ENCODE assay signal across 8 mouse cellular contexts in genomic region chr11:97777129-97777529, GRCm38 (mm10). TPM values are rescaled to one million over a fixed set of nuclear protein-coding genes. Genes with fewer than 3 reads are reported as not detected.
A peak's percentile ranks its signal among the peaks of the same experiment; 100 is the strongest.
DNase-seq lines count a peak whose midpoint lies in the region; ATAC-seq lines count a peak whose summit lies in the region.

No protein-coding gene starts in this region.

- no peak overlapping the region for H3K27ac ChIP-seq in forebrain, embryonic 14.5 days (ENCODE audit: low read depth, low read length)
- no peak overlapping the region for H3K27ac ChIP-seq in forebrain, embryonic 15.5 days (replicated peaks)
- no peak overlapping the region for H3K27ac ChIP-seq in limb, embryonic 11.5 days (replicated peaks; ENCODE audit: low read depth, low read length)

- peaks cover 63% of the 10 kb centered on the region for H3K36me3 ChIP-seq in forebrain, embryonic 14.5 days (ENCODE audit: control insufficient read depth, insufficient read depth, low read length)
- peaks cover 52% of the 10 kb centered on the region for H3K36me3 ChIP-seq in forebrain, embryonic 15.5 days
- peaks cover 38% of the 10 kb centered on the region for H3K36me3 ChIP-seq in limb, embryonic 11.5 days (ENCODE audit: control insufficient read depth, insufficient read depth, low read length)

- no peaks in the 10 kb centered on the region for H3K9me3 ChIP-seq in forebrain, embryonic 14.5 days (replicated peaks; ENCODE audit: control insufficient read depth, low read length)
- no peaks in the 10 kb centered on the region for H3K9me3 ChIP-seq in forebrain, embryonic 15.5 days
- no peaks in the 10 kb centered on the region for H3K9me3 ChIP-seq in limb, embryonic 11.5 days (ENCODE audit: control insufficient read depth, low read length)

- peaks cover 10% of the 10 kb centered on the region for H3K4me1 ChIP-seq in forebrain, embryonic 14.5 days (ENCODE audit: control insufficient read depth, insufficient read depth, low read length)
- peaks cover 23% of the 10 kb centered on the region for H3K4me1 ChIP-seq in forebrain, embryonic 15.5 days
- H3K4me1 ChIP-seq in limb, embryonic 11.5 days (ENCODE audit: control insufficient read depth, insufficient read depth, low read length) = peaks cover 11% of the 10 kb centered on the region; the same call in 1 of the 2 replicates

- ATAC-seq in forebrain, embryonic 14.5 days = no peak
- no peak for ATAC-seq in forebrain, embryonic 15.5 days (replicated peaks)
- peak; percentile 20; the same call in 1 of the 2 replicates for ATAC-seq in limb, embryonic 11.5 days (ENCODE audit: insufficient number of reproducible peaks, low FRiP score, low TSS enrichment, low read depth)

- no peak overlapping the region for H3K9ac ChIP-seq in forebrain, embryonic 14.5 days (ENCODE audit: low read length)
- no peak overlapping the region for H3K9ac ChIP-seq in forebrain, embryonic 15.5 days (replicated peaks)
- no peak overlapping the region for H3K9ac ChIP-seq in limb, embryonic 11.5 days (ENCODE audit: low read length)

- DNase-seq in forebrain, embryonic 14.5 days (ENCODE audit: low spot score) = peak; percentile 52
- peak; percentile 82 for DNase-seq in 3T3-L1 (ENCODE audit: low read depth, low spot score)
- DNase-seq in brain, adult 2 months (ENCODE audit: low read depth, low spot score) = peak; percentile 49
- DNase-seq in limb, embryonic 11.5 days (ENCODE audit: low spot score) = peak; percentile 40
- DNase-seq in frontal cortex, postnatal 14 days (ENCODE audit: low spot score in 2 of 2) = no peak
- no peak for DNase-seq in frontal cortex, postnatal 10 days (ENCODE audit: low spot score in 2 of 2)
- DNase-seq in right cerebral cortex, adult 2 months (ENCODE audit: low spot score in 2 of 2) = no peak

- 42% methylated on average over 2 of the region's 2 CpGs for WGBS in forebrain, embryonic 14.5 days
- 50% methylated on average over 2 of the region's 2 CpGs for WGBS in forebrain, embryonic 15.5 days
- 39% methylated on average over 2 of the region's 2 CpGs for WGBS in limb, embryonic 11.5 days

- no peak overlapping the region for H3K4me2 ChIP-seq in forebrain, embryonic 14.5 days (ENCODE audit: low read length)
- H3K4me2 ChIP-seq in forebrain, embryonic 15.5 days (replicated peaks) = no peak overlapping the region
- no peak overlapping the region for H3K4me2 ChIP-seq in limb, embryonic 11.5 days (ENCODE audit: low read depth, severe bottlenecking)

- H3K27me3 ChIP-seq in forebrain, embryonic 14.5 days (replicated peaks; ENCODE audit: control insufficient read depth, insufficient read depth, low read length) = no peaks in the 10 kb centered on the region
- no peaks in the 10 kb centered on the region for H3K27me3 ChIP-seq in forebrain, embryonic 15.5 days
- no peaks in the 10 kb centered on the region for H3K27me3 ChIP-seq in limb, embryonic 11.5 days (ENCODE audit: control insufficient read depth, insufficient read depth, low read length)

- H3K4me3 ChIP-seq in forebrain, embryonic 14.5 days (ENCODE audit: low read depth, low read length) = no peak overlapping the region
- H3K4me3 ChIP-seq in forebrain, embryonic 15.5 days = no peak overlapping the region
- H3K4me3 ChIP-seq in limb, embryonic 11.5 days (ENCODE audit: low read depth, low read length) = no peak overlapping the region

RNA-seq across cellular contexts. Expression of gene 1700001P01Rik, which starts 1.4 kb away (rescaled TPM):
- polyA plus RNA-seq in forebrain, embryonic 14.5 days (2014; fragmentation: Nextera tagmentation; extraction: Ambion mirVana) = 0.50 TPM in 1 of 2 replicates, not detected in the other
- 0.39 and 0.75 TPM in 2 replicates for polyA plus RNA-seq in forebrain, embryonic 15.5 days (2015; fragmentation: Nextera tagmentation; extraction: Ambion mirVana)
- polyA plus RNA-seq in limb, embryonic 11.5 days (2014; fragmentation: Nextera tagmentation; extraction: Ambion mirVana) = not detected in 2 replicates

RNA-seq across cellular contexts. Expression of gene Rpl23, which starts 5.1 kb away (rescaled TPM):
- 348 and 451 TPM in 2 replicates for polyA plus RNA-seq in forebrain, embryonic 14.5 days (2014; fragmentation: Nextera tagmentation; extraction: Ambion mirVana)
- polyA plus RNA-seq in forebrain, embryonic 15.5 days (2015; fragmentation: Nextera tagmentation; extraction: Ambion mirVana) = 327 and 370 TPM in 2 replicates
- polyA plus RNA-seq in limb, embryonic 11.5 days (2014; fragmentation: Nextera tagmentation; extraction: Ambion mirVana) = 576 and 600 TPM in 2 replicates

RNA-seq across cellular contexts. Expression of gene Cwc25, which starts 10.8 kb away (rescaled TPM):
- polyA plus RNA-seq in forebrain, embryonic 14.5 days (2014; fragmentation: Nextera tagmentation; extraction: Ambion mirVana) = 9.9 and 11.1 TPM in 2 replicates
- polyA plus RNA-seq in forebrain, embryonic 15.5 days (2015; fragmentation: Nextera tagmentation; extraction: Ambion mirVana) = 18.0 and 18.6 TPM in 2 replicates
- polyA plus RNA-seq in limb, embryonic 11.5 days (2014; fragmentation: Nextera tagmentation; extraction: Ambion mirVana) = 15.4 and 18.3 TPM in 2 replicates

RNA-seq across cellular contexts. Expression of gene Lasp1, which starts 21.7 kb away (rescaled TPM):
- 77.6 and 94.6 TPM in 2 replicates for polyA plus RNA-seq in forebrain, embryonic 14.5 days (2014; fragmentation: Nextera tagmentation; extraction: Ambion mirVana)
- 129 and 132 TPM in 2 replicates for polyA plus RNA-seq in forebrain, embryonic 15.5 days (2015; fragmentation: Nextera tagmentation; extraction: Ambion mirVana)
- polyA plus RNA-seq in limb, embryonic 11.5 days (2014; fragmentation: Nextera tagmentation; extraction: Ambion mirVana) = 79.9 and 80.5 TPM in 2 replicates

RNA-seq across cellular contexts. Expression of gene Pip4k2b, which starts 32.6 kb away (rescaled TPM):
- polyA plus RNA-seq in forebrain, embryonic 14.5 days (2014; fragmentation: Nextera tagmentation; extraction: Ambion mirVana) = 6.0 and 6.9 TPM in 2 replicates
- polyA plus RNA-seq in forebrain, embryonic 15.5 days (2015; fragmentation: Nextera tagmentation; extraction: Ambion mirVana) = 4.1 and 4.8 TPM in 2 replicates
- polyA plus RNA-seq in limb, embryonic 11.5 days (2014; fragmentation: Nextera tagmentation; extraction: Ambion mirVana) = 1.9 and 2.1 TPM in 2 replicates

Comparison
In these comparisons a context has a peak if more than half of its experiments do, and no peak if none do; other contexts are left out.
1. DNase-seq: peak in forebrain, embryonic 14.5 days (single experiment), 3T3-L1 (single experiment), brain, adult 2 months (single experiment) and limb, embryonic 11.5 days (single experiment); none in frontal cortex, postnatal 14 days (0 of 2), frontal cortex, postnatal 10 days (0 of 2) and right cerebral cortex, adult 2 months (0 of 2).